Mouse (Mus musculus) thymus, adult 2 months (tissue): ENCODE measurements around the gene Hspa2. TPM values are rescaled to one million over a fixed set of nuclear protein-coding genes. Genes with fewer than 3 reads are reported as not detected.

ENCODE experiments used
- DNase-seq: peaks from one replicate; pipeline ENCODE4 v3.0.0; 2021
- H3K27ac ChIP-seq: fragments of 200-500 bp; 2 replicates; pipeline ENCODE4 v1.5.1; 2012; ENCODE audit warnings: low read length, control low read depth; ENCODE audit not compliant: control insufficient read depth, insufficient read depth
- H3K27me3 ChIP-seq: fragments of 200-500 bp; 2 replicates; pipeline ENCODE4 v1.6.1; 2012; ENCODE audit warnings: mild to moderate bottlenecking, low read length, moderate library complexity, mixed read lengths; ENCODE audit not compliant: control insufficient read depth, insufficient read depth
- H3K36me3 ChIP-seq: fragments of 200-500 bp; 2 replicates; pipeline ENCODE4 v1.6.1; 2012; ENCODE audit warnings: mild to moderate bottlenecking, low read length, moderate library complexity; ENCODE audit not compliant: control insufficient read depth, insufficient read depth
- H3K4me1 ChIP-seq: fragments of 200-500 bp; replicated peaks from 2 replicates; pipeline ENCODE4 v1.6.1; 2012; ENCODE audit warnings: low read length; ENCODE audit not compliant: control insufficient read depth, insufficient read depth
- H3K4me3 ChIP-seq: fragments of 200-500 bp; 2 replicates; pipeline ENCODE4 v1.5.1; 2012; ENCODE audit warnings: mild to moderate bottlenecking, low read length, control low read depth, moderate library complexity; ENCODE audit not compliant: control insufficient read depth, insufficient read depth
- CTCF ChIP-seq: fragments of 200-500 bp; IDR thresholded peaks from 2 replicates; pipeline ENCODE4 v1.5.1; 2012; ENCODE audit warnings: mild to moderate bottlenecking, control low read depth, low read length, moderate library complexity, borderline replicate concordance; ENCODE audit not compliant: control insufficient read depth, poor library complexity, insufficient read depth; ENCODE audit errors: extremely low read depth
- POLR2A ChIP-seq: fragments of 200-500 bp; IDR thresholded peaks from 2 replicates; pipeline ENCODE4 v1.6.1; 2012; ENCODE audit warnings: mild to moderate bottlenecking, low read length, control low read depth, moderate library complexity; ENCODE audit not compliant: control insufficient read depth, poor library complexity, insufficient read depth; ENCODE audit errors: extremely low read depth
- WGBS: fragments of 180-500 bp; shearing (Covaris S2); methylation state at CpG from one replicate; pipeline ENCODE4 v1.1.7; 2018; 5-methylcytosine and 5-hydroxymethylcytosine counted together
- polyA plus RNA-seq: library from polyadenylated mRNA; depleted of rRNA; stranded (reverse); fragments of >200 nt; gene quantifications from 2 replicates; pipeline ENCODE4 v1.2.3, GENCODE M21; 2012

Hspa2 gene
- polyA plus RNA-seq, 1 experiment = 5.1 TPM

GRCm38 (mm10) chr12:76370831-76371571 is 33.0 kb upstream of the Hspa2 start:
- Histone ChIP-seq H3K4me3 (peak overlapping the region; percentile 68), H3K4me1 (peaks cover 19% of the 10 kb centered on the region), H3K27ac (peak overlapping the region; percentile 69), H3K36me3 (no peaks in the 10 kb centered on the region), H3K27me3 (no peaks in the 10 kb centered on the region)
- under 1% methylated on average over 63 of the region's 63 CpGs for WGBS
- TF ChIP-seq CTCF = 0 out of 2 replicates have a peak, but pooled peaks have one; percentile 49
- TF ChIP-seq POLR2A = peak; percentile 50
- DNase-seq = peak; percentile 78

- Histone ChIP-seq H3K36me3 (no peaks in the 10 kb centered on the region), H3K4me3 (peak overlapping the region; percentile 20; the same call in 1 of the 2 replicates), H3K27ac (no peak overlapping the region), H3K4me1 (peaks cover 22% of the 10 kb centered on the region), H3K27me3 (no peaks in the 10 kb centered on the region)
- TF ChIP-seq POLR2A (no peak), CTCF (no peak)
- WGBS = 14% methylated on average over 7 of the region's 7 CpGs
- DNase-seq = no peak
These were observed 31.9 kb upstream of the Hspa2 start for GRCm38 (mm10) chr12:76372046-76372445.

- Histone ChIP-seq H3K4me1 (peaks cover 19% of the 10 kb centered on the region), H3K27me3 (no peaks in the 10 kb centered on the region), H3K4me3 (no peak overlapping the region), H3K36me3 (no peaks in the 10 kb centered on the region), H3K27ac (peak overlapping the region; percentile 25; the same call in 1 of the 2 replicates)
- peak; percentile 51 for DNase-seq
- WGBS = 68% methylated on average over 6 of the region's 7 CpGs
- TF ChIP-seq POLR2A (no peak), CTCF (peak; percentile 69; the same call in 1 of the 2 replicates)
These were observed 30.8 kb upstream of the Hspa2 start for GRCm38 (mm10) chr12:76372881-76373818.

GRCm38 (mm10) chr12:76373991-76374390 is 30.0 kb upstream of the Hspa2 start:
- WGBS = 90% methylated on average over 6 of the region's 6 CpGs

GRCm38 (mm10) chr12:76374911-76375310 is 29.1 kb upstream of the Hspa2 start:
- peaks cover 18% of the 10 kb centered on the region for H3K4me1 ChIP-seq
- 93% methylated on average over 4 of the region's 4 CpGs for WGBS
- TF ChIP-seq POLR2A (no peak), CTCF (no peak)
- no peaks in the 10 kb centered on the region for H3K36me3 ChIP-seq
- H3K4me3 ChIP-seq = no peak overlapping the region
- H3K27me3 ChIP-seq = no peaks in the 10 kb centered on the region
- DNase-seq = no peak
- no peak overlapping the region for H3K27ac ChIP-seq

More at GRCm38 (mm10) chr12:76373991-76374390, 30.0 kb upstream of the Hspa2 start:
- Histone ChIP-seq H3K27me3 (no peaks in the 10 kb centered on the region), H3K36me3 (no peaks in the 10 kb centered on the region), H3K4me3 (no peak overlapping the region), H3K4me1 (peaks cover 18% of the 10 kb centered on the region), H3K27ac (no peak overlapping the region)
- TF ChIP-seq POLR2A (no peak), CTCF (no peak)
- no peak for DNase-seq

- Histone ChIP-seq H3K27me3 (no peaks in the 10 kb centered on the region), H3K4me1 (peaks cover 18% of the 10 kb centered on the region), H3K36me3 (no peaks in the 10 kb centered on the region), H3K27ac (no peak overlapping the region), H3K4me3 (no peak overlapping the region)
- no peak for DNase-seq
- 79% methylated on average over 3 of the region's 3 CpGs for WGBS
- TF ChIP-seq POLR2A = no peak
- no peak for TF ChIP-seq CTCF
These were observed 28.5 kb upstream of the Hspa2 start for GRCm38 (mm10) chr12:76375506-76375905.
